Mouse (Mus musculus) spleen, adult 2 months (tissue): ENCODE data around the gene Lce3c.

Source experiments
- CTCF ChIP-seq: fragments of 200-500 bp; IDR thresholded peaks from 2 replicates; pipeline ENCODE4 v1.5.1; 2011; ENCODE audit warnings: mild to moderate bottlenecking, inconsistent platforms; ENCODE audit not compliant: insufficient read depth, insufficient read length, insufficient replicate concordance; ENCODE audit errors: extremely low read depth
- POLR2A ChIP-seq: fragments of 200-500 bp; IDR thresholded peaks from 2 replicates; pipeline ENCODE4 v1.6.1; 2011; ENCODE audit warnings: low read depth, low read length, inconsistent platforms

DNA sequence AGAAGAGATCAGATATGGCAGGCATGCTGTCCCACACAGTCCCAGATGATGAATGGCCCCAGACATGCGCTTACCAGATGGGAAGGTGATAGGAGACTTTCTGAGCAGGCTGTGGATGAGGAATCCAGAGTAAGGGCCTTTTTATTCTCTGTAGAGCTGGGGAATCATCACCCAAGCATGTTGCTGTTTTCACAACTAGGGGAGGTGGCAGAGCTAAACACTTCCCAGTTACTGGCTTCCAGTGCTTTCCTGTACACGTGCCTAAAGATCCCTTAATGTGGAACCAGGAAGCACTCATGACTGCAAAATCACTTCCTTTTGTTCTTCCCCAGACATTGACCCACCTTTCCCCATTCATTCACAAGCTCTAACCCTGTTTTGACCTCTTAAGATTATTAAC lies 18.2 kb upstream of the Lce3c start, which contains the start of gene Lce3a:
- no peak for TF ChIP-seq CTCF
- no peak for TF ChIP-seq POLR2A
